Mouse (Mus musculus) forebrain, embryonic 13.5 days (tissue): ENCODE measurements around the gene Tdrd7. TPM values are rescaled to one million over a fixed set of nuclear protein-coding genes. Genes with fewer than 3 reads are reported as not detected.

ENCODE experiments used
- ATAC-seq: fragments of 200-750 bp; cut with Nextera tagmentation; 2 replicates; pipeline ENCODE4 v1.8.0; 2017
- H3K27ac ChIP-seq: fragments of 300-500 bp; sonication (generic); 2 replicates; pipeline ENCODE4 v1.5.1; 2015; ENCODE audit warnings: inconsistent platforms, mild to moderate bottlenecking, moderate library complexity
- H3K27me3 ChIP-seq: fragments of 300-500 bp; sonication (generic); 2 replicates; pipeline ENCODE4 v1.6.1; 2015; ENCODE audit warnings: mild to moderate bottlenecking, inconsistent platforms
- H3K36me3 ChIP-seq: fragments of 300-500 bp; sonication (generic); 2 replicates; pipeline ENCODE4 v1.6.1; 2015; ENCODE audit warnings: mild to moderate bottlenecking, inconsistent platforms; ENCODE audit not compliant: poor library complexity, severe bottlenecking
- H3K4me1 ChIP-seq: fragments of 300-500 bp; sonication (generic); 2 replicates; pipeline ENCODE4 v1.6.1; 2015; ENCODE audit warnings: inconsistent platforms
- H3K4me2 ChIP-seq: fragments of 300-500 bp; sonication (generic); 2 replicates; pipeline ENCODE4 v1.6.1; 2015; ENCODE audit warnings: inconsistent platforms, mild to moderate bottlenecking, moderate library complexity
- H3K4me3 ChIP-seq: fragments of 300-500 bp; sonication (generic); 2 replicates; pipeline ENCODE4 v1.5.1; 2015; ENCODE audit warnings: mild to moderate bottlenecking, inconsistent platforms
- H3K9ac ChIP-seq: fragments of 300-500 bp; sonication (generic); 2 replicates; pipeline ENCODE4 v1.6.1; 2015; ENCODE audit warnings: mild to moderate bottlenecking, inconsistent platforms
- H3K9me3 ChIP-seq: fragments of 300-500 bp; sonication (generic); replicated peaks from 2 replicates; pipeline ENCODE4 v1.6.1; 2016; ENCODE audit warnings: inconsistent platforms
- WGBS: fragments of 180-500 bp; shearing (Covaris S2); methylation state at CpG from one replicate; pipeline ENCODE4 v1.1.7; 2015; 5-methylcytosine and 5-hydroxymethylcytosine counted together
- polyA plus RNA-seq: library from polyadenylated mRNA; unstranded; fragments of >200 nt; fragmentation: Nextera tagmentation; extraction: Ambion mirVana; gene quantifications from 2 replicates; pipeline ENCODE4 v1.2.1, GENCODE M21; 2015

Gene Tdrd7
- polyA plus RNA-seq, 1 experiment from 2014 or later: 9.7 TPM

GRCm38 (mm10) chr4:46076892-46077291 is 111.8 kb downstream of the Tdrd7 start:
- Histone ChIP-seq H3K4me2 (no peak overlapping the region), H3K27me3 (no peaks in the 10 kb centered on the region), H3K4me3 (no peak overlapping the region), H3K27ac (no peak overlapping the region), H3K9ac (no peak overlapping the region), H3K36me3 (no peaks in the 10 kb centered on the region), H3K4me1 (peaks cover 4% of the 10 kb centered on the region; the same call in 1 of the 2 replicates), H3K9me3 (no peaks in the 10 kb centered on the region)
- ATAC-seq: no peak
- 81% methylated on average over 2 of the region's 2 CpGs for WGBS

GRCm38 (mm10) chr4:46080261-46080660 is 115.1 kb downstream of the Tdrd7 start:
- no peaks in the 10 kb centered on the region for H3K4me1 ChIP-seq
- H3K9ac ChIP-seq: no peak overlapping the region
- H3K36me3 ChIP-seq: no peaks in the 10 kb centered on the region
- H3K27ac ChIP-seq: no peak overlapping the region
- no peaks in the 10 kb centered on the region for H3K9me3 ChIP-seq
- WGBS: 85% methylated on average over 4 of the region's 4 CpGs
- no peaks in the 10 kb centered on the region for H3K27me3 ChIP-seq
- H3K4me2 ChIP-seq: no peak overlapping the region
- H3K4me3 ChIP-seq: no peak overlapping the region
- no peak for ATAC-seq

- no peaks in the 10 kb centered on the region for H3K9me3 ChIP-seq
- no peak overlapping the region for H3K4me2 ChIP-seq
- no peak for ATAC-seq
- H3K27ac ChIP-seq: no peak overlapping the region
- no peak overlapping the region for H3K4me3 ChIP-seq
- 78% methylated on average over 11 of the region's 11 CpGs for WGBS
- H3K4me1 ChIP-seq: no peaks in the 10 kb centered on the region
- no peaks in the 10 kb centered on the region for H3K27me3 ChIP-seq
- H3K36me3 ChIP-seq: no peaks in the 10 kb centered on the region
- H3K9ac ChIP-seq: no peak overlapping the region
These were observed 117.4 kb downstream of the Tdrd7 start for GRCm38 (mm10) chr4:46082555-46082954.

Other genes starting within 250 kb of the Tdrd7 start
- 14.7 and 17.6 TPM in 2 replicates for gene Aldh1b1, start 166.3 kb upstream of the Tdrd7 start, polyA plus RNA-seq
- 78.5 and 86.8 TPM in 2 replicates for gene Igfbpl1, start 138.4 kb upstream of the Tdrd7 start, polyA plus RNA-seq
- 1.1 and 1.5 TPM in 2 replicates for gene Stra6l, start 116.7 kb upstream of the Tdrd7 start, polyA plus RNA-seq
- gene Ccdc180, start 75.0 kb upstream of the Tdrd7 start, polyA plus RNA-seq: 0.25 and 0.52 TPM in 2 replicates
- 0.32 and 0.50 TPM in 2 replicates for gene Tmod1, start 73.6 kb downstream of the Tdrd7 start, polyA plus RNA-seq
- gene Ncbp1, start 173.3 kb downstream of the Tdrd7 start, polyA plus RNA-seq: 107 and 110 TPM in 2 replicates
- 44.5 and 45.5 TPM in 2 replicates for gene Tstd2, start 173.4 kb downstream of the Tdrd7 start, polyA plus RNA-seq
- 32.2 and 32.4 TPM in 2 replicates for gene Xpa, start 231.0 kb downstream of the Tdrd7 start, polyA plus RNA-seq